Mouse (Mus musculus) adrenal gland, adult 8-10 months (tissue): ENCODE data around the gene Obsl1. TPM values are rescaled to one million over a fixed set of nuclear protein-coding genes. Genes with fewer than 3 reads are reported as not detected.

ENCODE experiments used
- DNase-seq: peaks from one replicate; pipeline ENCODE4 v3.0.0; 2022
- total RNA-seq, 4 experiments: library from RNA; stranded (reverse); gene quantifications; 2 replicates each; pipeline ENCODE4 v1.2.4; 2022

Gene Obsl1
- 100 to 1,000 TPM in 1 of 4 experiments, 10 to 100 TPM in 3; 71.0 to 109 (median 87.5) TPM for total RNA-seq

- DNase-seq = no peak
Observed at GRCm38 (mm10) chr1:75505956-75506831, at the start of gene Obsl1. Gene Obsl1, minus strand, starts transcription at chr1:75506452.

GRCm38 (mm10) chr1:75555680-75556079 is 49.4 kb upstream of the Obsl1 start:
- DNase-seq = no peak

GRCm38 (mm10) chr1:75550586-75550985 is 44.3 kb upstream of the Obsl1 start:
- DNase-seq = no peak

DNA sequence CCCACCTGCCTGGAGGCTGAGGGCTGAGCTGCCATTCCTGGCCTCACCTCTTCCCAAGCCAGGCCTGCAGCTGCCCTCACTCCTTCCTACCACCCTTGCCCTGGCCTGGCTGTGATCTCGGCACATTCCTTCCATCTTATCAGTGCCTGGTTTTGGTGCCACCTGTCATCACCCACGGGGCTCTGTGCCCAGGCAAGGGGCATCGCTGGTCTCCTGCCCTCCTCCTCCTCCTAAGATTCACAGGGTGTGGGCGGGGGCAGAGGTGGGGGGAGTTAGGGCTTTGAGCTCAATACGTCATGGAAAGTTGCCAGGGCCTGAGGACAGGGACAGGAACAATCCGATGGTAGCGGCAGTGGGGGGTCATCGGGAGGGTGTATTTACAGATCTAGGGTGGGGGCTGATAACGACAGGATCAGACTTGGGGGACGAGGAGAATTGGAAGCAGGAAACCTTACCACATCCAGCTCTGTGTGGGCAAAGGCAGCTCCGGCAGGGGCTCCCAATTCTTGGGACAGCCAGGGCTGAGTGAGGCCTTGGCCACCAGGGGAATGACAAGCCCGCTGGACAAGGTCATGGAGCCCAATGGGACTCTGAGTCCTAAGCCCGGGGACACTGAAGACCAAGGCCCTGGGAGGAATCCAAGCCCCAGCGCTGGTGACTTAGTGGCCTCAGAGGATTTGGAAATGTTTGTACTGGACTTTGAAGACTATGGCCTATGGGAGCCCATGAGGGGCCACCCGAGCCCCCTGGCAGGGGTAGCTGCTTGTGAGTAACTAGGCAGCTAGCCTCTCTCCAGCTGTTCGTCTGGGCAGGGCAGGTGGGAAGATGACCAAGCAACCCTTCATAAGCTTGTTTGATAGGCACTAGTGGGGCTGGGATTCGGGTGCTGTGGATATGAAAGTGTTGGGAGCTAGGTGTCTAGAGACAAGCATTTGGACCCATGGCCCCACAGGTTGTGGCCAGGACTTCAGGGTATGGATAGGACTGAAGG is 43.3 kb upstream of the Obsl1 start:
- peak; percentile 88 for DNase-seq

GRCm38 (mm10) chr1:75548871-75549270 is 42.6 kb upstream of the Obsl1 start:
- no peak for DNase-seq

GRCm38 (mm10) chr1:75548083-75548482 is 41.8 kb upstream of the Obsl1 start:
- DNase-seq = no peak

DNA sequence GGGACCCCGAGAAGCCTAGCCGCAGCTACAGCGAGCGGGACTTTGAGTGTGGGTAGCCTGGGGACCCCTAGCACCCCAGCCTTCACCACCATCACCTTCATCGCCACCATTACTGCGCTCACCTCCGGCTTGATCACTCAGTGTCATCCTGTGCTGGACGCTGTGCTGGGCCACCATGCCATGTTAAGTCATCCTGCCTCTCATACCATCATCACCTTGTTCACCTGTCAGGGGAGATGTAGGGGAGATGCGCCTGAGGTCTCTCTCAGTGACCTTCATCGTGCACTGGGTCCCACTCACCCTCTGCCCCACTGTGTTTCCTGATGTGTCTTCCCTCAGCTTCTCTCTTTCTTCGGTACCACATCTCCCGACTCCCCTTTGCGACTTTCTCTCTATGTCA is 41.1 kb upstream of the Obsl1 start:
- DNase-seq = no peak

DNA sequence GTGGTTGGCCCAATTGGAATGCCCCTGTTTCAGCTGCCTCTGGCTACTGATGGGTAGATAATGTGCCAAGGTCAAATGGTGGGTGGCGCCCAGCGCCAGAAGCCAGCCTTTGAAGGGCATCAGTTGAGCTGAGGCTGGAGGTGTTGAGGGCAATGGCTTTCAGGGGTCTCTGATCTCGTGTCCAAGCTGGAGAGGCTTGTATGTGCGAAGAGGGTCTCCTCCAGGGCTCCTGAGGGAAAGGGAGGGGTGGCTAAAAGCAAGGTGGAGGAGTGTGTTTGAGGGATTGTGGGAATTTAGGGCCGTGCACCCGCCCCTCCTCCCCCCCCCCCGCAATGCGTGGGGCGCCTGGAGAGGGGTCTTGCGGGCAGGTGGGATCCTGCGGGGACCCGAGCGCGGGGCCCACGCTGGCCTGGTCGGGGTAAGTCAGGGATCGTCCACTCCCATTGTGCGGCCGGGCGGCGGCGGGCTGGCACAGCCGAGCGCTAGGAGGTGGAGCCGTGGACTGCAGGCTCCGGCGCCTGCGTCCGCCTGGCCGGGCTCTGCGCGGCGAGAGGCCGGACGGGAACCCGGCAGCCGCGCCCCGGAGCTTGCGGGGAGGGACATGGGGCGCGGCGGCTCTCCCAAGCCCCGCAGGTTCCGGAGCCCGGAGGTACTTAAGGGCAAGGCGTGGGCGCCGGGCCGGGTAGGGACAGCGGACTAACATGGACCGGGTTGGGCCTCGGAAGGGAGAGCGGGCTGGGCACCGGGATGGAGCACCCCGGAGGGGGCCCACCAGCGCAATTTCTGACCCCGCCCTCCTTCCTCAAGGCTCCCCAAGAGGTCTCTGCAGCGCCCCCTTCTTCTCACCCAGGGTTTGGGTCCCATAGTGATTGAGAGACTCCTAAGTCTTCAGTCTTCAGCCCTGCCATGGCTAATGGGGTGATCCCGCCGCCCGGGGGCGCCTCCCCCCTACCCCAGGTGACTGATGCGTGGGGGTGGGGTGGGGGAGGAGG is 40.0 kb upstream of the Obsl1 start, which contains the start of gene Slc4a3:
Gene Slc4a3 (plus strand): TSS at position 302 of the 992 bp plus-strand sequence.
- DNase-seq = peak; percentile 64

GRCm38 (mm10) chr1:75544351-75544750 is 38.1 kb upstream of the Obsl1 start:
- no peak for DNase-seq

GRCm38 (mm10) chr1:75541496-75541895 is 35.2 kb upstream of the Obsl1 start:
- DNase-seq = no peak

- DNase-seq = no peak
Observed at GRCm38 (mm10) chr1:75538597-75539190, 32.4 kb upstream of the Obsl1 start.

DNA sequence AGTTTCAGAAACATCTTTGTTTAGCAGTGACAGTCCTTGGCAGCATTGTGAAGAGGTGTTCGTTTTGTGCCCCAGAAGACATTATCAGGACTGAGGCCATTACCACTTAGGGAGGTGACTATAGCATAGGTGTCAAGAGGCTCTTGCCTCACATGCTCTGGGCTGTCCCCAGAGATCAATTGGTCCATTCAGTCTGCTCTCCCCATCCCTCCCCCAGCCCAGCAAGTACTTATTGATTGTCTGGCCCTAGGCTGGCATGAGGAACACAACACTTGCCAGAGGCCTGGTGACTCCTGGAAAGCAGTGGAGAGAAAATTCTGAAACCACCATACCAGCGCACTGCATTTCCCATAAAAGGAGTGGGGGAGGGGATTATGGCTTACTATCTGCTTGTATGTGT is 31.3 kb upstream of the Obsl1 start:
- no peak for DNase-seq

- no peak for DNase-seq
Observed at GRCm38 (mm10) chr1:75533325-75534252, 27.3 kb upstream of the Obsl1 start.

DNA sequence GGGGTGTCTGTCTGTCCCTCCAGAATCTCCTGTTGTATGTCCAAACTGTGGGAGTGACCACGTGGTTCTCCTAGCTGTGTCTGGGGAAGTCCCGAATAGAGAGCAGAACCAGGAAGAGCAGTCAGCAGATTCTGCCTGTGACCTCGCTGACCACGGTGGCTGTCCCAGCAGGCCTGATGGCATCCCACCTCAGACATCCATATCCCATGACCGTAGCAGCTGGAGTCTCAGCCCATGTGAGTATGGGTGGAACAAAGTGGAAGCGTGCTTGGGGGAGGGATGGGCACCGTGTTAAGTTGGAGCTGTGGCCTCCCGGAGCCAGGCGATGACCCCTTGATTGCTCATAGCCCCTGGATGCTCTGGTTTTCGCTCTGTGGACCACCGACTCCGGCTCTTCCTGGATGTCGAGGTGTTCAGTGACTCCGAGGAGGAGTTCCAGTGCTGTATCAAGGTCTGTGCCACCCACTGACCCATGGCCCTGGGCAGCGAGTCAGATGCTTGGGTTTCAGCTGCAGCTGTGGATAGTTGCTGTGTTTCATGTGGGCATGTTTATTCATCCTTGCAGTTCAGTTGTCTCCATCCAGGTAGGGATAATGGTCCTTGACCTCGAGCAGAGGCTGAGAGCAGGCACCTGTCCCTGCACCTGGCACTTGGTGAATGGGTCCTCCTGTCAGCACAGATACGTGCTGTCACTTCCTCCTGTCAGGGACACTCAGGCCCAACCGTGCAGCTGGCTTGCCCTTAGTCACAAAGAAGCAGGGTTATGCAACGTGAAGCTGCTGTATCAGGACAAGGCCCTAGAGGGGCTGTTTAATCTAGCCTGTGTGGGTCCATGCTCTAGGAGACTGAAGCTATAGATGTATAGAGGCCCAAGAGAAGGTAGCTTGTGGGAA is 26.3 kb upstream of the Obsl1 start:
- DNase-seq = no peak

- no peak for DNase-seq
Observed at GRCm38 (mm10) chr1:75530546-75530945, 24.3 kb upstream of the Obsl1 start.

GRCm38 (mm10) chr1:75524679-75525078 is 18.4 kb upstream of the Obsl1 start:
- DNase-seq = no peak

- peak; percentile 90 for DNase-seq
Observed at GRCm38 (mm10) chr1:75521321-75522031, 15.2 kb upstream of the Obsl1 start, which contains the start of gene Stk11ip. Gene Stk11ip, plus strand, starts transcription at chr1:75521529.

- DNase-seq = peak; percentile 57
Observed at GRCm38 (mm10) chr1:75519576-75519975, 13.3 kb upstream of the Obsl1 start.
